ENCODE assay signal across 29 mouse cellular contexts in genomic region chr5:112244275-112244562, GRCm38 (mm10). TPM values are rescaled to one million over a fixed set of nuclear protein-coding genes. Genes with fewer than 3 reads are reported as not detected.
DNase-seq lines count a peak whose midpoint lies in the region; ATAC-seq and TF ChIP-seq lines count a peak whose summit lies in the region.
"Had no signal": no experiment of that assay in that cellular context is flagged by ENCODE, and none has a peak within 500 bp of the region (broad histone marks: within the 10 kb centered on the region; RNA-seq: fewer than 3 reads in every experiment).

No protein-coding gene starts in this region.

- no peak for DNase-seq in kidney, postnatal 10 days
- DNase-seq in MEL (ENCODE audit: low read depth, low spot score), result no peak
- peak; percentile 15 for DNase-seq in liver, embryonic 13.5 days
- DNase-seq in embryo, embryonic 11 days, result no peak
- no peak for DNase-seq in layer of hippocampus, adult 2 months (ENCODE audit: low spot score in 2 of 2)
- DNase-seq: adrenal gland, postnatal 25 days; cerebellum, adult 18-20 months; cerebellum, postnatal 10 days; heart, postnatal 36 days; lung, adult 2 months; lung, postnatal 10 days; right cerebral cortex, adult 18-20 months; right cerebral cortex, postnatal 4 days; thymus, adult 18-20 months; thymus, postnatal 25 days had no signal

- no peak for TF ChIP-seq RAD21 in MEL (IDR thresholded peaks at IDR 0.05; ENCODE audit: low read depth, low read length)

- H3K9ac ChIP-seq in kidney, embryonic 15.5 days, result no peak overlapping the region
- no peak overlapping the region for H3K9ac ChIP-seq in MEL (ENCODE audit: control insufficient read depth, low read depth, low read length, poor library complexity, severe bottlenecking)
- no peak overlapping the region for H3K9ac ChIP-seq in liver, embryonic 13.5 days
- H3K9ac ChIP-seq: heart, embryonic 15.5 days; hindbrain, embryonic 13.5 days; limb, embryonic 12.5 days; midbrain, embryonic 15.5 days had no signal

- no peak for ATAC-seq in kidney, embryonic 15.5 days (replicated peaks; ENCODE audit: low FRiP score)
- ATAC-seq in liver, embryonic 13.5 days (ENCODE audit: low read depth), result peak; percentile 49
- ATAC-seq: forebrain, embryonic 16.5 days; intestine, postnatal 0 days; midbrain, embryonic 15.5 days had no signal

- no peak overlapping the region for H3ac ChIP-seq in myocyte (ENCODE audit: control insufficient read depth, insufficient read length)

- H3K4me2 ChIP-seq in kidney, embryonic 15.5 days, result no peak overlapping the region
- H3K4me2 ChIP-seq in liver, embryonic 13.5 days, result peak overlapping the region; percentile 41
- H3K4me2 ChIP-seq in myocyte (ENCODE audit: low read depth), result peak overlapping the region; percentile 41
- H3K4me2 ChIP-seq: heart, embryonic 15.5 days; hindbrain, embryonic 13.5 days; limb, embryonic 12.5 days; midbrain, embryonic 15.5 days had no signal

- TF ChIP-seq CTCF in MEL (IDR thresholded peaks at IDR 0.05 in 2 of 3, conservative IDR thresholded peaks at IDR 0.05 in 1 of 3; ENCODE audit: control insufficient read depth in 1 of 3, insufficient read depth in 1 of 3, low read depth in 2 of 3, low read length in 3 of 3, poor library complexity in 1 of 3, severe bottlenecking in 1 of 3), result no peak
- TF ChIP-seq CTCF in layer of hippocampus, adult 2 months (conservative IDR thresholded peaks at IDR 0.05), result no peak

- peaks cover 6% of the 10 kb centered on the region; the same call in 1 of the 2 replicates for H3K27me3 ChIP-seq in kidney, embryonic 15.5 days
- H3K27me3 ChIP-seq in MEL (ENCODE audit: control insufficient read depth in 1 of 2, insufficient read depth in 2 of 2, low read length in 2 of 2) (no peaks in the 10 kb centered on the region), myocyte (ENCODE audit: control insufficient read depth, insufficient read depth, insufficient read length) (no peaks in the 10 kb centered on the region)
- no peaks in the 10 kb centered on the region for H3K27me3 ChIP-seq in liver, embryonic 13.5 days
- H3K27me3 ChIP-seq: midbrain, embryonic 15.5 days had no signal

- no peaks in the 10 kb centered on the region; the same call in 1 of the 2 replicates for H3K9me3 ChIP-seq in kidney, embryonic 15.5 days (replicated peaks)
- no peaks in the 10 kb centered on the region for H3K9me3 ChIP-seq in MEL (replicated peaks; ENCODE audit: insufficient read depth, low read length)
- H3K9me3 ChIP-seq in liver, embryonic 13.5 days (replicated peaks), result peaks cover 8% of the 10 kb centered on the region
- H3K9me3 ChIP-seq: heart, embryonic 15.5 days; hindbrain, embryonic 13.5 days; limb, embryonic 12.5 days; midbrain, embryonic 10.5 days; midbrain, embryonic 15.5 days had no signal

- no peak for TF ChIP-seq EP300 in MEL (IDR thresholded peaks at IDR 0.05; ENCODE audit: low read depth in 1 of 2, low read length in 2 of 2)

- no peaks in the 10 kb centered on the region for H3K79me2 ChIP-seq in MEL (ENCODE audit: control insufficient read depth, insufficient read depth, low read length, poor library complexity)
- H3K79me2 ChIP-seq in myocyte (ENCODE audit: control insufficient read depth, insufficient read depth), result no peaks in the 10 kb centered on the region

- H3K36me3 ChIP-seq in kidney, embryonic 15.5 days, result no peaks in the 10 kb centered on the region
- H3K36me3 ChIP-seq in MEL (ENCODE audit: control insufficient read depth in 1 of 2, insufficient read depth in 2 of 2, low read length in 2 of 2) (peaks cover 0 to 4% of the 10 kb centered on the region in 2 experiments; a peak in 2 of 4 replicates), myocyte (ENCODE audit: control insufficient read depth, insufficient read depth) (no peaks in the 10 kb centered on the region)
- H3K36me3 ChIP-seq in liver, embryonic 13.5 days, result no peaks in the 10 kb centered on the region
- H3K36me3 ChIP-seq: heart, embryonic 15.5 days; hindbrain, embryonic 13.5 days; limb, embryonic 12.5 days; midbrain, embryonic 10.5 days; midbrain, embryonic 15.5 days had no signal

- peaks cover 44% of the 10 kb centered on the region for H3K4me1 ChIP-seq in kidney, embryonic 15.5 days
- H3K4me1 ChIP-seq in MEL (ENCODE audit: control insufficient read depth in 1 of 2, insufficient read depth in 2 of 2, low read length in 2 of 2), result peaks cover 4 to 16% of the 10 kb centered on the region in 2 experiments; a peak in 3 of 4 replicates
- peaks cover 55% of the 10 kb centered on the region for H3K4me1 ChIP-seq in liver, embryonic 13.5 days (replicated peaks)

- 74% methylated on average over 1 of the region's 1 CpGs for WGBS in kidney, embryonic 15.5 days
- 17% methylated on average over 1 of the region's 1 CpGs for WGBS in liver, embryonic 13.5 days (ENCODE audit: insufficient replicate concordance)

- H3K27ac ChIP-seq in kidney, embryonic 15.5 days, result peak overlapping the region; percentile 20; the same call in 1 of the 2 replicates
- H3K27ac ChIP-seq in MEL (ENCODE audit: control insufficient read depth, low read depth, low read length), result peak overlapping the region; percentile 91
- H3K27ac ChIP-seq in liver, embryonic 13.5 days, result peak overlapping the region; percentile 82
- H3K27ac ChIP-seq in layer of hippocampus, adult 2 months, result no peak overlapping the region
- H3K27ac ChIP-seq: heart, embryonic 15.5 days; hindbrain, embryonic 13.5 days; kidney, postnatal 0 days; limb, embryonic 12.5 days; macrophage; midbrain, embryonic 15.5 days; stomach, postnatal 0 days had no signal

- no peak overlapping the region for H3K4me3 ChIP-seq in kidney, embryonic 15.5 days (replicated peaks)
- H3K4me3 ChIP-seq in MEL (ENCODE audit: control insufficient read depth in 1 of 2, insufficient read depth in 1 of 2, low read depth in 2 of 2, low read length in 2 of 2) (no peak overlapping the region), myocyte (no peak overlapping the region)
- no peak overlapping the region for H3K4me3 ChIP-seq in liver, embryonic 13.5 days (replicated peaks)
- H3K4me3 ChIP-seq in layer of hippocampus, adult 2 months, result no peak overlapping the region
- H3K4me3 ChIP-seq: erythroblast, embryonic 14.5 days; heart, embryonic 15.5 days; hindbrain, embryonic 13.5 days; limb, embryonic 12.5 days; midbrain, embryonic 10.5 days; midbrain, embryonic 15.5 days had no signal

- no peak for TF ChIP-seq POLR2A in MEL (IDR thresholded peaks at IDR 0.05; ENCODE audit: control insufficient read depth in 1 of 2, insufficient read depth in 1 of 2, low read depth in 1 of 2, low read length in 2 of 2, poor library complexity in 1 of 2)
- no peak for TF ChIP-seq POLR2A in myocyte (IDR thresholded peaks at IDR 0.05; ENCODE audit: insufficient read length, low read depth)

TF ChIP-seq in MEL, 35 proteins besides CTCF, POLR2A, EP300 and RAD21 (continues in another document):
- TF ChIP-seq MYC (IDR thresholded peaks at IDR 0.05; ENCODE audit: low read depth, low read length), result no peak
- TF ChIP-seq CHD1 (IDR thresholded peaks at IDR 0.05; ENCODE audit: low read depth, low read length), result no peak
- TF ChIP-seq MYB (IDR thresholded peaks at IDR 0.05; ENCODE audit: low read depth, low read length), result no peak
- TF ChIP-seq TBP (IDR thresholded peaks at IDR 0.05; ENCODE audit: low read depth, low read length), result no peak
- TF ChIP-seq MAZ (IDR thresholded peaks at IDR 0.05; ENCODE audit: low read depth, low read length), result no peak
- no peak for TF ChIP-seq JUND (IDR thresholded peaks at IDR 0.05; ENCODE audit: low read depth, low read length)
- TF ChIP-seq ELF1 (IDR thresholded peaks at IDR 0.05; ENCODE audit: low read depth, low read length), result no peak
- TF ChIP-seq SMC3 (IDR thresholded peaks at IDR 0.05; ENCODE audit: low read depth, low read length), result no peak

TF ChIP-seq in myocyte, 11 proteins besides CTCF, POLR2A, EP300 and RAD21 (continues in another document):
- no peak for TF ChIP-seq MAX (IDR thresholded peaks at IDR 0.05; ENCODE audit: low read depth)
- TF ChIP-seq POLR2AphosphoS2 (IDR thresholded peaks at IDR 0.05; ENCODE audit: insufficient read length, low read depth), result no peak
- TF ChIP-seq MYOD1 (IDR thresholded peaks at IDR 0.05; ENCODE audit: control insufficient read depth in 1 of 3, insufficient read length in 2 of 3, low read depth in 2 of 3), result no peak
- no peak for TF ChIP-seq CEBPB (IDR thresholded peaks at IDR 0.05; ENCODE audit: insufficient read depth, poor library complexity, severe bottlenecking)
- TF ChIP-seq E2F4 (IDR thresholded peaks at IDR 0.05; ENCODE audit: insufficient read depth), result no peak
- no peak for TF ChIP-seq USF1 (IDR thresholded peaks at IDR 0.05; ENCODE audit: low read depth)
- no peak for TF ChIP-seq SRF (IDR thresholded peaks at IDR 0.05; ENCODE audit: control insufficient read depth, insufficient read length, low read depth)
- no peak for TF ChIP-seq MYOG (IDR thresholded peaks at IDR 0.05; ENCODE audit: control insufficient read depth in 1 of 3, insufficient read depth in 1 of 3, insufficient read length in 2 of 3, low read depth in 2 of 3)
- no peak for TF ChIP-seq TCF12 (IDR thresholded peaks at IDR 0.05; ENCODE audit: insufficient read depth, poor library complexity, severe bottlenecking)

RNA-seq across cellular contexts. Expression of gene Cryba4, which starts 8.1 kb away (rescaled TPM):
- polyA plus RNA-seq in kidney, embryonic 15.5 days (2015; fragmentation: Nextera tagmentation; extraction: Ambion mirVana), result 0.99 and 1.1 TPM in 2 replicates
- total RNA-seq in MEL (2012; rRNA removed), result 0.29 and 0.39 TPM in 2 replicates
- under 1 TPM in 1 of 2 experiments, not detected in 1; 0.77 TPM for polyA plus RNA-seq in MEL (2012; ENCODE audit: insufficient read depth in 1 of 2, insufficient read length in 2 of 2, low read depth in 1 of 2, low replicate concordance in 2 of 2, missing spikeins in 1 of 2)
- polyA plus RNA-seq in liver, embryonic 13.5 days (2015; fragmentation: Nextera tagmentation; extraction: Ambion mirVana), result 0.33 and 0.60 TPM in 2 replicates
- 2.8 TPM for polyA plus RNA-seq in myocyte (2012; fragmentation: generic; extraction: Trizol)
- total RNA-seq in layer of hippocampus, adult 2 months (2021), result 1 to 10 TPM; 1.0 to 1.5 TPM
- total RNA-seq: common myeloid progenitor, adult 5-6 weeks had no signal
- polyA plus RNA-seq: erythroblast, embryonic 14.5 days had no signal

RNA-seq across cellular contexts. Expression of gene Crybb1, which starts 11.4 kb away (rescaled TPM):
- 2.1 and 2.4 TPM in 2 replicates for polyA plus RNA-seq in kidney, embryonic 15.5 days (2015; fragmentation: Nextera tagmentation; extraction: Ambion mirVana)
- 0.27 TPM in 1 of 2 replicates, not detected in the other for total RNA-seq in MEL (2012; rRNA removed)
- polyA plus RNA-seq in MEL (2012; ENCODE audit: insufficient read depth in 1 of 2, insufficient read length in 2 of 2, low read depth in 1 of 2, low replicate concordance in 2 of 2, missing spikeins in 1 of 2) (under 1 TPM in 1 of 2 experiments, not detected in 1; 0.24 TPM), myocyte (2012; fragmentation: generic; extraction: Trizol) (0.36 TPM)
- 0.23 and 0.30 TPM in 2 replicates for polyA plus RNA-seq in liver, embryonic 13.5 days (2015; fragmentation: Nextera tagmentation; extraction: Ambion mirVana)
- 1 to 10 TPM; 6.4 to 7.8 TPM for total RNA-seq in layer of hippocampus, adult 2 months (2021)
- total RNA-seq: common myeloid progenitor, adult 5-6 weeks had no signal
- polyA plus RNA-seq: erythroblast, embryonic 14.5 days; macrophage had no signal

RNA-seq across cellular contexts. Expression of gene Tpst2, which starts 32.3 kb away (rescaled TPM):
- polyA plus RNA-seq in kidney, embryonic 15.5 days (2015; fragmentation: Nextera tagmentation; extraction: Ambion mirVana), result 53.4 and 60.0 TPM in 2 replicates
- total RNA-seq in MEL (2012; rRNA removed), result 63.1 and 86.1 TPM in 2 replicates
- polyA plus RNA-seq in MEL (2012; ENCODE audit: insufficient read depth in 1 of 2, insufficient read length in 2 of 2, low read depth in 1 of 2, low replicate concordance in 2 of 2, missing spikeins in 1 of 2), result 10 to 100 TPM in 1 of 2 experiments, not detected in 1; 57.8 TPM
- polyA plus RNA-seq in liver, embryonic 13.5 days (2015; fragmentation: Nextera tagmentation; extraction: Ambion mirVana), result 35.4 and 36.0 TPM in 2 replicates
- polyA plus RNA-seq in myocyte (2012; fragmentation: generic; extraction: Trizol), result 94.7 TPM
- total RNA-seq in layer of hippocampus, adult 2 months (2021), result 10 to 100 TPM; 45.3 to 45.4 TPM
